Comparison of ENCODE assay signal across 8 mouse cellular contexts in the genomic region with DNA sequence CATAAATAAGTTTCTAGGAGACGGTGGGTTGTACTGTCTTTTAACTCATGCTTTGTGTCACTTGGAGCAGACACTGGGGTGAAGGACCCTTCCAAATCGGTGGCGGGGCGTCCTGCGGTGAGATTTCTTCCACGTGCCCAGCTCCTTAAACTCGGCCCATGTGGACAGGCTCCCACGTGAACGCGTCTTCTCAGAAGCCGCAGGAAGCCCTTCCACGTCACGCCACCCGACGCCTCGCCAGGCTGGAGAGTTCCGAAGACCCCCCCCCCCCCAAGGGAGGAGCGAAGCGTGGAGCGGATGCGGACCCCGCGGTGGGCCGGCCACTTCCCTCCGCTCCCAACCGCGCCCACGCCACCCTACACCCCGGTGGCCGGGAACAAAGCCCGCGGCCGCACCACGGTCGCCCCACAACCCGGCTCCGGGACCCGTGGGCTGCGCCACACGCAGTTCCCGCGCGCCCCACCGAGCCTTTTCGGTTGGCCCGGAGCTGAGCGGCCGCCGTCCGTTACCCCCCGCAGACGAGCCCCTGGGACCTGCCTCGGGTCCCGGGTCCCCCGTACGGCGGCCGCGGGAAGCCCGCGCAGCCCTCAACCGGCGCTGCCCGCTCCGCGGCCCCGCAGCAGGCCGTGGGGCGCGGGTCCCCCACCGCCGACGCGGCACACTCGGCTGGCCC. TPM values are rescaled to one million over a fixed set of nuclear protein-coding genes. Genes with fewer than 3 reads are reported as not detected.
DNase-seq lines count a peak whose midpoint lies in the region; ATAC-seq and TF ChIP-seq lines count a peak whose summit lies in the region.

No protein-coding gene starts in this region.

- no peak for DNase-seq in Patski (ENCODE audit: low read depth, low spot score)
- DNase-seq in gastrocnemius, postnatal 14 days: peak; percentile 76
- peak; percentile 89 for DNase-seq in intestine, embryonic 14.5 days (ENCODE audit: low spot score)
- DNase-seq in left cerebral cortex, postnatal 25 days (ENCODE audit: low spot score in 2 of 2): peak; percentile 76 to 77
- peak; percentile 86 to 91 for DNase-seq in right cerebral cortex, postnatal 10 days (ENCODE audit: low spot score in 2 of 2)
- peak; percentile 72 for DNase-seq in yolk sac, embryonic 10.5 days (ENCODE audit: low spot score)

- H3K27me3 ChIP-seq in Patski: no peaks in the 10 kb centered on the region
- no peaks in the 10 kb centered on the region for H3K27me3 ChIP-seq in intestine, embryonic 14.5 days (replicated peaks; ENCODE audit: control insufficient read depth, insufficient read depth, low read length)

- under 1% methylated on average over 68 of the region's 75 CpGs for WGBS in intestine, embryonic 14.5 days

- TF ChIP-seq CTCF in Patski (IDR thresholded peaks at IDR 0.05): no peak

- H3K36me3 ChIP-seq in intestine, embryonic 14.5 days (ENCODE audit: control insufficient read depth, insufficient read depth, low read length): no peaks in the 10 kb centered on the region

- peaks cover 12% of the 10 kb centered on the region; the same call in 1 of the 2 replicates for H3K4me1 ChIP-seq in intestine, embryonic 14.5 days (replicated peaks; ENCODE audit: control insufficient read depth, insufficient read depth, low read length)

- H3K9me3 ChIP-seq in intestine, embryonic 14.5 days (ENCODE audit: control insufficient read depth, low read length): no peaks in the 10 kb centered on the region

- H3K4me2 ChIP-seq in intestine, embryonic 14.5 days (ENCODE audit: low read length): peak overlapping the region; percentile 83

- in situ Hi-C loops in Patski (cut with MboI; ENCODE audit: low pct_unique_long_range_greater_than_20kb): no loop called here

- peak overlapping the region; percentile 99 for H3K27ac ChIP-seq in intestine, embryonic 14.5 days (ENCODE audit: low read depth)

- intact Hi-C loops in gastrocnemius, postnatal 14 days (cut with DNase I; ENCODE audit: low total_unique reads): no loop called here
- intact Hi-C loops in left cerebral cortex, postnatal 25 days (cut with DNase I): loop anchor here (1.0 to 10.0 kb wide), 6 partner anchors 82 to 635 kb away; no protein-coding TSS in a partner anchor

- POLR2A ChIA-PET in Patski (lab: Charles Lee): interaction anchor here (0.9 to 2.3 kb wide), 7 partner anchors 12 to 83 kb away, joined by 3 to 12 read pairs (median 5); no protein-coding TSS in a partner anchor

- CTCF ChIA-PET in Patski (lab: Charles Lee): interaction anchor here (1.0 to 2.3 kb wide), 2 partner anchors 22 to 33 kb away, joined by 3 to 6 read pairs; no protein-coding TSS in a partner anchor

- peak; percentile 5 for ATAC-seq in Patski
- ATAC-seq in common myeloid progenitor, adult 5-6 weeks (replicated peaks; ENCODE audit: low read depth, poor library complexity, severe bottlenecking): peak; percentile 43
- ATAC-seq in intestine, embryonic 14.5 days (replicated peaks; ENCODE audit: low FRiP score, low TSS enrichment, low read depth): peak; percentile 56
- peak; percentile 38 for ATAC-seq in megakaryocyte progenitor cell, adult 5-6 weeks (replicated peaks; ENCODE audit: poor library complexity)

- peak overlapping the region; percentile 83 for H3K4me3 ChIP-seq in intestine, embryonic 14.5 days (ENCODE audit: low read depth, low read length)

- H3K9ac ChIP-seq in intestine, embryonic 14.5 days (ENCODE audit: low read length): peak overlapping the region; percentile 100

RNA-seq across cellular contexts. Expression of gene Slc39a10, which starts 39.9 kb away (rescaled TPM):
- 49.4 TPM for polyA plus RNA-seq in Patski (2021)
- 31.7 and 36.0 TPM in 2 replicates for total RNA-seq in common myeloid progenitor, adult 5-6 weeks (2017)
- total RNA-seq in gastrocnemius, postnatal 14 days (2021): 1 to 10 TPM; 5.6 to 9.3 TPM
- 40.4 and 41.3 TPM in 2 replicates for polyA plus RNA-seq in intestine, embryonic 14.5 days (2014; fragmentation: Nextera tagmentation; extraction: Ambion mirVana)
- 100 to 1,000 TPM; 213 to 226 TPM for total RNA-seq in left cerebral cortex, postnatal 25 days (2021)
- total RNA-seq in megakaryocyte progenitor cell, adult 5-6 weeks (2015): 22.0 and 25.4 TPM in 2 replicates
- total RNA-seq in megakaryocyte progenitor cell, adult 5-6 weeks (2017): 14.2 and 18.1 TPM in 2 replicates

Comparison
In these comparisons a context has a peak if more than half of its experiments do, and no peak if none do; other contexts are left out.
1. ATAC-seq: peak in every context shown above with its lines; median percentile 56 in intestine, embryonic 14.5 days; 43 in common myeloid progenitor, adult 5-6 weeks; 38 in megakaryocyte progenitor cell, adult 5-6 weeks; 5 in Patski.